ENCODE assay signal across 10 mouse cellular contexts in genomic region chr5:120490679-120491192, GRCm38 (mm10). TPM values are rescaled to one million over a fixed set of nuclear protein-coding genes. Genes with fewer than 3 reads are reported as not detected.
DNase-seq lines count a peak whose midpoint lies in the region; ATAC-seq and TF ChIP-seq lines count a peak whose summit lies in the region.
"Had no signal": no experiment of that assay in that cellular context is flagged by ENCODE, and none has a peak within 500 bp of the region (broad histone marks: within the 10 kb centered on the region; RNA-seq: fewer than 3 reads in every experiment).

No protein-coding gene starts in this region.

- TF ChIP-seq CTCF in brain, embryonic 14.5 days (IDR thresholded peaks at IDR 0.05; ENCODE audit: borderline replicate concordance, extremely low read depth, insufficient read depth, insufficient read length) = no peak

- peak; percentile 54 to 71 for DNase-seq in left cerebral cortex, postnatal 14 days (ENCODE audit: low spot score in 2 of 2)
- DNase-seq in left cerebral cortex, adult 8-10 months (ENCODE audit: low spot score in 2 of 2) = no peak
- DNase-seq in NIH3T3 (ENCODE audit: low read depth) = peak; percentile 47
- DNase-seq in brain, embryonic 14.5 days (ENCODE audit: low read depth) = peak; percentile 86
- peak; percentile 41 to 56 for DNase-seq in heart, postnatal 36 days
- no peak for DNase-seq in thymus, postnatal 25 days
- DNase-seq in urinary bladder, postnatal 25 days (ENCODE audit: low spot score) = no peak

- intact Hi-C loops in left cerebral cortex, postnatal 14 days (cut with DNase I) = no loop called here
- intact Hi-C loops in heart, postnatal 36 days (cut with DNase I) = no loop called here

- TF ChIP-seq POLR2A in brain, embryonic 14.5 days (IDR thresholded peaks at IDR 0.05; ENCODE audit: borderline replicate concordance, extremely low read depth, insufficient read depth, insufficient read length, poor library complexity, severe bottlenecking) = no peak

- no peak for ATAC-seq in activated CD4-positive, CD25-positive, alpha-beta regulatory T cell, adult 4 months

RNA-seq across cellular contexts. Expression of gene Plbd2, which starts 12.7 kb away (rescaled TPM):
- total RNA-seq in left cerebral cortex, postnatal 14 days (2021) = 10 to 100 TPM; 77.4 to 81.8 TPM
- total RNA-seq in left cerebral cortex, adult 8-10 months (2022) = 10 to 100 TPM; 59.8 to 67.4 (median 64.8) TPM
- 16.8 and 23.2 TPM in 2 replicates for polyA plus RNA-seq in brain, embryonic 14.5 days (2012; rRNA removed)
- total RNA-seq in heart, postnatal 36 days (2021) = 10 to 100 TPM; 37.3 to 49.8 TPM
- 1 to 10 TPM; 3.8 to 4.7 TPM for polyA plus RNA-seq in activated CD4-positive, CD25-positive, alpha-beta regulatory T cell, adult 4 months (2017; shearing (Covaris generic))

RNA-seq across cellular contexts. Expression of gene Sds, which starts 14.4 kb away (rescaled TPM):
- not detected for total RNA-seq in left cerebral cortex, postnatal 14 days (2021)
- 1 to 10 TPM in 1 of 4 experiments, under 1 TPM in 2, not detected in 1; 0.61 to 2.0 (median 1.00) TPM for total RNA-seq in left cerebral cortex, adult 8-10 months (2022)
- not detected in 2 replicates for polyA plus RNA-seq in brain, embryonic 14.5 days (2012; rRNA removed)
- total RNA-seq in heart, postnatal 36 days (2021) = 1 to 10 TPM; 1.2 to 2.2 TPM
- not detected for polyA plus RNA-seq in activated CD4-positive, CD25-positive, alpha-beta regulatory T cell, adult 4 months (2017; shearing (Covaris generic))
- polyA plus RNA-seq: intestine, embryonic 14.5 days; midbrain, embryonic 12.5 days had no signal

RNA-seq across cellular contexts. Expression of gene Sdsl, which starts 18.1 kb away (rescaled TPM):
- 1 to 10 TPM; 5.1 to 5.4 TPM for total RNA-seq in left cerebral cortex, postnatal 14 days (2021)
- total RNA-seq in left cerebral cortex, adult 8-10 months (2022) = 1 to 10 TPM; 4.2 to 7.8 (median 6.2) TPM
- 8.6 and 8.9 TPM in 2 replicates for polyA plus RNA-seq in brain, embryonic 14.5 days (2012; rRNA removed)
- total RNA-seq in heart, postnatal 36 days (2021) = 1 to 10 TPM; 8.3 to 9.1 TPM
- polyA plus RNA-seq in activated CD4-positive, CD25-positive, alpha-beta regulatory T cell, adult 4 months (2017; shearing (Covaris generic)) = not detected

RNA-seq across cellular contexts. Expression of gene Slc8b1, which starts 20.2 kb away (rescaled TPM):
- 1 to 10 TPM; 5.2 to 5.4 TPM for total RNA-seq in left cerebral cortex, postnatal 14 days (2021)
- total RNA-seq in left cerebral cortex, adult 8-10 months (2022) = 1 to 10 TPM; 5.0 to 8.6 (median 6.3) TPM
- 3.1 and 3.5 TPM in 2 replicates for polyA plus RNA-seq in brain, embryonic 14.5 days (2012; rRNA removed)
- 10 to 100 TPM; 12.5 to 13.9 TPM for total RNA-seq in heart, postnatal 36 days (2021)
- polyA plus RNA-seq in activated CD4-positive, CD25-positive, alpha-beta regulatory T cell, adult 4 months (2017; shearing (Covaris generic)) = 1 to 10 TPM; 4.7 to 7.2 TPM

RNA-seq across cellular contexts. Expression of gene Lhx5, which starts 59.2 kb away (rescaled TPM):
- under 1 TPM in 1 of 2 experiments, not detected in 1; 0.27 TPM for total RNA-seq in left cerebral cortex, postnatal 14 days (2021)
- under 1 TPM; 0.16 to 0.46 (median 0.34) TPM for total RNA-seq in left cerebral cortex, adult 8-10 months (2022)
- 9.3 and 30.0 TPM in 2 replicates for polyA plus RNA-seq in brain, embryonic 14.5 days (2012; rRNA removed)
- not detected for total RNA-seq in heart, postnatal 36 days (2021)
- polyA plus RNA-seq in activated CD4-positive, CD25-positive, alpha-beta regulatory T cell, adult 4 months (2017; shearing (Covaris generic)) = not detected
- polyA plus RNA-seq: intestine, embryonic 14.5 days had no signal

Comparison
In these comparisons a context has a peak if more than half of its experiments do, and no peak if none do; other contexts are left out.
1. DNase-seq: peak in left cerebral cortex, postnatal 14 days (2 of 2), NIH3T3 (single experiment), brain, embryonic 14.5 days (single experiment) and heart, postnatal 36 days (2 of 2); none in left cerebral cortex, adult 8-10 months (0 of 2), thymus, postnatal 25 days (single experiment) and urinary bladder, postnatal 25 days (single experiment).